Mouse (Mus musculus) left cerebral cortex, postnatal 14 days (tissue): ENCODE measurements at regions not wholly inside any gene's neighbourhood (a gene's known extent, or its start where the extent isn't known, plus 50 kb on each side); places are given as distances from the start of the nearest gene placed in this dataset.
"Not testable (repeated sequence)": the region's sequence is repeated elsewhere in the genome, so short reads cannot be mapped to it uniquely, and the experiment has no call there.

Experiments used
- DNase-seq, 2 experiments: peaks; one replicate each; pipeline ENCODE4 v3.0.0; 2021 to 2022; ENCODE audit warnings: low spot score in 2 of 2, mixed read lengths in 1 of 2
- intact Hi-C: fragments of 180-260 bp; cut with DNase I; formaldehyde crosslinking; loops from one replicate; pipeline ENCODE4 v1.15.1; 2025

- no peak for DNase-seq
- intact Hi-C loops, result no loop called here
Measured at GRCm38 (mm10) chr16:30679493-30679811, 79.9 kb downstream of the Fam43a start.

GRCm38 (mm10) chr16:30681421-30681820, 81.9 kb downstream of the Fam43a start:
- intact Hi-C loops, result no loop called here
- DNase-seq, result no peak

GRCm38 (mm10) chr16:30683986-30684385, 84.5 kb downstream of the Fam43a start:
- DNase-seq, result peak; percentile 37 to 62
- intact Hi-C loops, result no loop called here

- intact Hi-C loops, result no loop called here
Measured at GRCm38 (mm10) chr16:30686536-30686935, 87.0 kb downstream of the Fam43a start.

GRCm38 (mm10) chr16:30687225-30687624, 87.7 kb downstream of the Fam43a start:
- intact Hi-C loops, result no loop called here
- no peak for DNase-seq

More at GRCm38 (mm10) chr16:30686536-30686935, 87.0 kb downstream of the Fam43a start:
- no peak for DNase-seq

GRCm38 (mm10) chr16:30687682-30688081, 88.2 kb downstream of the Fam43a start:
- intact Hi-C loops, result no loop called here
- DNase-seq, result no peak

GRCm38 (mm10) chr16:30690531-30690930, 91.0 kb downstream of the Fam43a start:
- intact Hi-C loops, result no loop called here
- no peak for DNase-seq

- intact Hi-C loops, result no loop called here
- no peak for DNase-seq
Measured at GRCm38 (mm10) chr16:30691964-30692363, 92.4 kb downstream of the Fam43a start.

GRCm38 (mm10) chr16:30692541-30693141, 93.1 kb downstream of the Fam43a start:
- intact Hi-C loops, result no loop called here
- DNase-seq, result no peak

GRCm38 (mm10) chr16:30693206-30693605, 93.7 kb downstream of the Fam43a start:
- intact Hi-C loops, result no loop called here
- DNase-seq, result no peak

GRCm38 (mm10) chr16:30693839-30694527, 94.5 kb downstream of the Fam43a start:
- DNase-seq, result no peak
- intact Hi-C loops, result no loop called here

GRCm38 (mm10) chr16:30695691-30696090, 96.2 kb downstream of the Fam43a start:
- intact Hi-C loops, result no loop called here
- DNase-seq, result no peak

GRCm38 (mm10) chr16:30697209-30697608, 97.7 kb downstream of the Fam43a start:
- intact Hi-C loops, result no loop called here
- no peak for DNase-seq

- peak in 1 of 2 experiments; percentile 27 for DNase-seq
- intact Hi-C loops, result no loop called here
Measured at GRCm38 (mm10) chr16:30697806-30698205, 98.3 kb downstream of the Fam43a start.

- DNase-seq, result no peak
- intact Hi-C loops, result no loop called here
Measured at GRCm38 (mm10) chr16:30703831-30704230, 104.3 kb downstream of the Fam43a start.

- no peak for DNase-seq
Measured at GRCm38 (mm10) chr16:30709501-30709900, 110.0 kb downstream of the Fam43a start.

GRCm38 (mm10) chr16:30709975-30710374, 110.5 kb downstream of the Fam43a start:
- intact Hi-C loops, result no loop called here
- DNase-seq, result no peak

More at GRCm38 (mm10) chr16:30709501-30709900, 110.0 kb downstream of the Fam43a start:
- intact Hi-C loops, result no loop called here

- no peak for DNase-seq
- intact Hi-C loops, result no loop called here
Measured at GRCm38 (mm10) chr16:30712570-30712969, 113.0 kb downstream of the Fam43a start.

- DNase-seq, intact Hi-C loops: not testable (repeated sequence)
Measured at GRCm38 (mm10) chr16:30717577-30717976, 118.1 kb downstream of the Fam43a start.

- no peak for DNase-seq
- intact Hi-C loops, result no loop called here
Measured at GRCm38 (mm10) chr16:30720791-30721190, 121.3 kb downstream of the Fam43a start.

GRCm38 (mm10) chr16:30721223-30721622, 121.7 kb downstream of the Fam43a start:
- intact Hi-C loops, result no loop called here
- DNase-seq, result no peak
